Mouse (Mus musculus) myocyte (in vitro differentiated cells): ENCODE results near the gene Ttc28.

ENCODE experiments used
- CEBPB ChIP-seq: IDR thresholded peaks from 2 replicates; pipeline ENCODE4 v1.6.1; 2011; ENCODE audit warnings: mild to moderate bottlenecking, moderate library complexity; ENCODE audit not compliant: poor library complexity, insufficient read depth, severe bottlenecking
- E2F4 ChIP-seq: IDR thresholded peaks from one replicate; pipeline ENCODE4 v1.6.1; 2011; ENCODE audit warnings: mild to moderate bottlenecking, control low read depth, moderate library complexity; ENCODE audit not compliant: insufficient read depth
- MAX ChIP-seq: IDR thresholded peaks from one replicate; pipeline ENCODE4 v1.6.1; 2011; ENCODE audit warnings: low read depth, mild to moderate bottlenecking, control low read depth
- MYOD1 ChIP-seq, 3 experiments: IDR thresholded peaks; one replicate each; pipeline ENCODE4 v1.6.1; 2011; ENCODE audit warnings: control low read depth in 2 of 3, low read depth in 2 of 3, mild to moderate bottlenecking in 2 of 3, moderate library complexity in 1 of 3; ENCODE audit not compliant: insufficient read length in 2 of 3, control insufficient read depth in 1 of 3
- MYOG ChIP-seq, 3 experiments: IDR thresholded peaks; one replicate each; pipeline ENCODE4 v1.6.1; 2011; ENCODE audit warnings: control low read depth in 2 of 3, low read depth in 2 of 3, mild to moderate bottlenecking in 2 of 3; ENCODE audit not compliant: insufficient read length in 2 of 3, control insufficient read depth in 1 of 3, insufficient read depth in 1 of 3
- POLR2A ChIP-seq: IDR thresholded peaks from one replicate; pipeline ENCODE4 v1.6.1; 2011; ENCODE audit warnings: low read depth, mild to moderate bottlenecking, control low read depth, moderate library complexity; ENCODE audit not compliant: insufficient read length
- POLR2AphosphoS2 ChIP-seq: IDR thresholded peaks from one replicate; pipeline ENCODE4 v1.6.1; 2011; ENCODE audit warnings: low read depth, control low read depth; ENCODE audit not compliant: insufficient read length
- SRF ChIP-seq: IDR thresholded peaks from one replicate; pipeline ENCODE4 v1.6.1; 2011; ENCODE audit warnings: low read depth; ENCODE audit not compliant: control insufficient read depth, insufficient read length
- TCF12 ChIP-seq: IDR thresholded peaks from one replicate; pipeline ENCODE4 v1.6.1; 2011; ENCODE audit warnings: mild to moderate bottlenecking, control low read depth; ENCODE audit not compliant: poor library complexity, insufficient read depth, severe bottlenecking
- TCF3 ChIP-seq: IDR thresholded peaks from one replicate; pipeline ENCODE4 v1.6.1; 2011; ENCODE audit warnings: low read depth, control low read depth; ENCODE audit not compliant: insufficient read length
- USF1 ChIP-seq: IDR thresholded peaks from one replicate; pipeline ENCODE4 v1.6.1; 2011; ENCODE audit warnings: low read depth, mild to moderate bottlenecking, control low read depth, moderate library complexity

- no peak for TF ChIP-seq POLR2A
- TF ChIP-seq MAX, result no peak
- no peak for TF ChIP-seq TCF12
- no peak for TF ChIP-seq POLR2AphosphoS2
- no peak for TF ChIP-seq E2F4
- no peak for TF ChIP-seq MYOD1 (IDR thresholded peaks at IDR 0.05; ENCODE audit: control insufficient read depth in 1 of 3, insufficient read length in 2 of 3, low read depth in 2 of 3)
- TF ChIP-seq CEBPB, result no peak
- peak; percentile 76 for TF ChIP-seq USF1
- no peak for TF ChIP-seq SRF
- no peak for TF ChIP-seq TCF3
- TF ChIP-seq MYOG (IDR thresholded peaks at IDR 0.05; ENCODE audit: control insufficient read depth in 1 of 3, insufficient read depth in 1 of 3, insufficient read length in 2 of 3, low read depth in 2 of 3), result no peak
Measured at GRCm38 (mm10) chr5:111065770-111066169, 186.2 kb downstream of the Ttc28 start.
